Mouse (Mus musculus): Measurements from ENCODE around the gene Cyp3a13. TPM values are rescaled to one million over a fixed set of nuclear protein-coding genes. Genes with fewer than 3 reads are reported as not detected.
"Not testable (repeated sequence)": the region's sequence is repeated elsewhere in the genome, so short reads cannot be mapped to it uniquely, and the experiment has no call there.

Cyp3a13 gene
- not detected in 2 replicates for polyA plus RNA-seq (2012; ENCODE audit: insufficient read depth, insufficient read length, missing spikeins)

DNA sequence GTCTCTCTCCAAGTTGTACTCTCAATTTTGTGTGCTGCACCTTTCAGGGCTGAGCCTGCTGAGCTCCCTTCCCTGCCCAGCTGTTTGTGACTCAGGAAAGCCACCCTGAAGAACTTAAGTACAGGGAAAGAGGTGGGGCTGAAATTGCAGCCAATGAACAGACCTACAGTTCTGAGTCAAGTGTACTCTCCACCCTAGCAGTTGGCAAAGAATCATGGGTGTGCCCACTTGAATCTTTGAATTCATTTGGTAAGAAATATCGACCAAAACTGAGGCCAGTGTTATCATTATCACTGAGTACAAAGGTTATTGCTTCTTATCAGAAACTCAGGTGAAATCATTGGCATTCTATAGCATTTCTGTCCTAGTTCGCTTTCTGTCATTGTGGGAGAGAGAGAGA, at the start of gene Cyp3a13:
Cyp3a13 (minus strand) TSS at position 88 of the 400 bp plus-strand sequence.
- TF ChIP-seq POLR2A (IDR thresholded peaks at IDR 0.05; ENCODE audit: borderline replicate concordance, low read depth, low read length): no peak
- TF ChIP-seq CTCF (IDR thresholded peaks at IDR 0.05; ENCODE audit: low read depth, low read length): no peak
- Histone ChIP-seq H3K4me1 (ENCODE audit: control insufficient read depth, insufficient read depth, low read length) (no peaks in the 10 kb centered on the region), H3K27ac (ENCODE audit: insufficient read depth, low read depth, low read length) (no peak within 1 kb of the TSS), H3K4me3 (ENCODE audit: insufficient read depth, low read length) (no peak within 1 kb of the TSS)

DNA sequence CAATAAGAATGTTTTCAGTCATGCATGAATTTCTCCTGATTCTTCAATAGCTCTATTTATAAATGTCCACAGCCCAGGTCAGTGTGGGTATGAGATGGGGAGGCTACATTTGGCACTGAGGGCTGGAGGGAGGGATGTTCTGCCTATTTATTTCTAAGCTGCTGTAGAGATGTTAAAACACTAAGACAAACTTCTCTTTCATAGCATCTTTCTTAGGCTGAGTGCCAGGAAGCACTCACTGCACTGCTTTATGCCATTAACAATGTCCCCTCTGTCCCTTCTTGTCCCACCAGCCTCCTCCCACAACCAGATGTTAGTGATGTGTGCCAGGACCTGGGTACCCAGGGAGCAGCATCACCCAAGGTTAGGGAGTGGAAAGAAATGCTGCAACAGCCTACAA, 45.1 kb upstream of the Cyp3a13 start:
- no peak for TF ChIP-seq CTCF (IDR thresholded peaks at IDR 0.05; ENCODE audit: low read depth, low read length)

DNA sequence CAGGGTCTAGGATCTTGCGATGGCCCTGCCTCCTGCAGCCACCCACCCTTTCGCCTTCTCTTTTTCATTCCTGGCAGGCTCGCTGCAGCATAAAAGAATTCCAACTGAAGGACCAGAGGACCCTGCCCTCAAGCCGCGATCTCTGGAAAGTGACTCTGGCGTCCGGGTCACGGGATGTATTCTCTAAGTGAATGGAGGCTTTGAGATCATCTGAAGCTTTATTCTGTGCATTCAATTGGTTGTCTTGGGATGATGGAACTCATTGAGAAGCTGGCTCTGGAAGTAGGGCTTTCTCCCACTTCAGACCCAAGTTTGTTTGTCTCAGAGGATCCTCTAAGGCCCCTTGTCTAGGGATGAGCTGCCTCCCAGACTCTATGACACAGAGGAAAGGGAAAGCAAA, 41.5 kb upstream of the Cyp3a13 start, which contains the start of gene Gjc3:
Gjc3 (minus strand) TSS at position 154 of the 400 bp plus-strand sequence.
- Histone ChIP-seq H3K27ac (ENCODE audit: insufficient read depth, low read depth, low read length) (no peak within 1 kb of the TSS), H3K4me1 (ENCODE audit: control insufficient read depth, insufficient read depth, low read length) (no peaks in the 10 kb centered on the region), H3K4me3 (ENCODE audit: insufficient read depth, low read length) (no peak within 1 kb of the TSS)
- no peak for TF ChIP-seq CTCF (IDR thresholded peaks at IDR 0.05; ENCODE audit: low read depth, low read length)
- TF ChIP-seq POLR2A (IDR thresholded peaks at IDR 0.05; ENCODE audit: borderline replicate concordance, low read depth, low read length): no peak

More for the DNA sequence above, 45.1 kb upstream of the Cyp3a13 start:
- no peak overlapping the region for H3K4me3 ChIP-seq (ENCODE audit: insufficient read depth, low read length)
- no peak overlapping the region for H3K27ac ChIP-seq (ENCODE audit: insufficient read depth, low read depth, low read length)
- no peaks in the 10 kb centered on the region for H3K4me1 ChIP-seq (ENCODE audit: control insufficient read depth, insufficient read depth, low read length)

DNA sequence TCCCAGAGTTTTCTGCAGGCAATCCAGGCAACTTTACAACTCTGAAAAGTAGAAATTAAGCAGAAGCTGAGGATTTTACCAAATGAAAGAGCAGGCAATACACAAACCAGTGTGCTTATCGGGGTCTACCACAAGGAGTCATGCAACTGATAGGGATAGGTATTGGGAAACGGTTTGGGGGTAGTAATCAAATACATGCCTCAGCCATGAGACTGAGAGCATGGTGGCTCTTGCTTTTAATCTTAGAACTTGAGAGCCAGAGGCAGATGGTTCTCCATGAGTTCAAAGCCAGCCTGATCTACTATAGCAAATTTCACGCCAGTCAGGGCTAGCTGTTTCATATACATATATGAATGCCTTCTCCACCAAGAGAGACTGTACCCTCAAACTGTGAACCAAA, 35.0 kb upstream of the Cyp3a13 start:
- TF ChIP-seq CTCF (IDR thresholded peaks at IDR 0.05; ENCODE audit: low read depth, low read length): no peak
- TF ChIP-seq POLR2A (IDR thresholded peaks at IDR 0.05; ENCODE audit: borderline replicate concordance, low read depth, low read length): no peak
- Histone ChIP-seq H3K4me1 (ENCODE audit: control insufficient read depth, insufficient read depth, low read length) (no peaks in the 10 kb centered on the region), H3K27ac (ENCODE audit: insufficient read depth, low read depth, low read length) (no peak overlapping the region), H3K4me3 (ENCODE audit: insufficient read depth, low read length) (no peak overlapping the region)

DNA sequence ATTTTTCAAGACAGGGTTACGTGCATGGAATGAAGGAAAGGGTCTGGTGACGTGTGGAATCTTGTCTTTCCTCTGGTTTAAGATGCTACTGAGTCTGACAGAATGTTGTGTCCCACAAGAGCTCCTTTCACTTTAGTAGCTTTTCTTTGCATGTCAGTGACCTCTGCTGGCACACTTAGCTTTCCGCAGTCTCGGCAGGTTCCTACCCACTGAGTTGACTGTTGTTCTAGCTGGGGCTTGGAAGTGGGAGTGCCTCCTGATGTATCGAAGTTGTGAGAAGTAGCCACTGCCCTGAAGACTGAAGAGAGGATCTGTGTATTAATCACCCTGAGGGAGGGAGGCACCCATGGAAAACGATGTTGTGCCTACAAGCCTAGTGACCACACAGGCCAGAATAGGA, 29.8 kb upstream of the Cyp3a13 start:
- H3K4me1 ChIP-seq (ENCODE audit: control insufficient read depth, insufficient read depth, low read length): no peaks in the 10 kb centered on the region
- H3K27ac ChIP-seq (ENCODE audit: insufficient read depth, low read depth, low read length): no peak overlapping the region
- no peak overlapping the region for H3K4me3 ChIP-seq (ENCODE audit: insufficient read depth, low read length)
- TF ChIP-seq CTCF (IDR thresholded peaks at IDR 0.05; ENCODE audit: low read depth, low read length): no peak; the same call in 1 of the 2 replicates
- TF ChIP-seq POLR2A (IDR thresholded peaks at IDR 0.05; ENCODE audit: borderline replicate concordance, low read depth, low read length): no peak

DNA sequence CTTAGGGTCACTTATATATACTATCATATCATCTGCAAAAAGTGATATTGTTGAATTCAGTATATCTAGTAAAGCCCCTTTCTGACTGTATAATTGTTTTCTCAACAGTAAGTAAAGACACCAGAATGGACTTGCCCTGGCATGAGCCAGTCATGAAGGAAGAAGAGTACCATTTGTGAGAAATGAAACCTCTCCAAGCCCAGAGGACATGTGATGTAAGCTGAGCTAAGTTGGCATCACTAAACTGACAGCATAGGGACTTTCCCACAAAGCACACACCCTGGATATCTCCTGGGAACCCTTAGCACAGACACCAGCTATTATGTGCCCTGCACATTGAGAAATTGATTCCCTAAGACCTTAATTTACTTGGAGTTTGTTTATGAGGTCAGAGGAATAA, 25.9 kb upstream of the Cyp3a13 start:
- Histone ChIP-seq H3K4me3 (ENCODE audit: insufficient read depth, low read length) (no peak overlapping the region), H3K4me1 (ENCODE audit: control insufficient read depth, insufficient read depth, low read length) (no peaks in the 10 kb centered on the region), H3K27ac (ENCODE audit: insufficient read depth, low read depth, low read length) (no peak overlapping the region)
- no peak for TF ChIP-seq CTCF (IDR thresholded peaks at IDR 0.05; ENCODE audit: low read depth, low read length)
- TF ChIP-seq POLR2A (IDR thresholded peaks at IDR 0.05; ENCODE audit: borderline replicate concordance, low read depth, low read length): no peak

GRCm38 (mm10) chr5:137943133-137943532, 21.7 kb upstream of the Cyp3a13 start:
- H3K4me3 ChIP-seq (ENCODE audit: insufficient read depth, low read length): no peak overlapping the region
- TF ChIP-seq POLR2A (IDR thresholded peaks at IDR 0.05; ENCODE audit: borderline replicate concordance, low read depth, low read length) (no peak), CTCF (IDR thresholded peaks at IDR 0.05; ENCODE audit: low read depth, low read length) (no peak)
- no peak overlapping the region for H3K27ac ChIP-seq (ENCODE audit: insufficient read depth, low read depth, low read length)
- H3K4me1 ChIP-seq (ENCODE audit: control insufficient read depth, insufficient read depth, low read length): no peaks in the 10 kb centered on the region

DNA sequence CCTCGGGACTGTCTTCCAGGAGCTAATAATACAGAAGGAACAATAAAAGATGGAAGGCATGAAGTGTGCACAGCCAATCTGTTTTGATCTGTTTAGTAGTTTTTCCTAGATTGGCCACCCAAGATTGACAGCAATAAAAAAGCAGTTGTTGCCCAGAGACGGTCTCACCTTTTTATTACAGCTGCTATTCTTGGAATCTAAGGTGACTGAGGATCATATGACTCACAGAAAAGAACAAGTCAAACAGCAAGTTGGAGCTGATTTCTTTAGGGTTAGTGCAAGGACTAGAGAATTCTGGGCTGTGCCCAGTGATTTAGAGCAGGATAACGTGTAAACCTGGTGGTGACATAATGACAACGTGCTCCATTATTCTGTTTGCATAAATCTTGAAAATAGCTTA, 19.5 kb upstream of the Cyp3a13 start:
- no peak overlapping the region for H3K27ac ChIP-seq (ENCODE audit: insufficient read depth, low read depth, low read length)
- no peak overlapping the region for H3K4me3 ChIP-seq (ENCODE audit: insufficient read depth, low read length)
- TF ChIP-seq CTCF (IDR thresholded peaks at IDR 0.05; ENCODE audit: low read depth, low read length) (no peak), POLR2A (IDR thresholded peaks at IDR 0.05; ENCODE audit: borderline replicate concordance, low read depth, low read length) (no peak)
- H3K4me1 ChIP-seq (ENCODE audit: control insufficient read depth, insufficient read depth, low read length): no peaks in the 10 kb centered on the region

- no peak overlapping the region for H3K27ac ChIP-seq (ENCODE audit: insufficient read depth, low read depth, low read length)
- no peak overlapping the region for H3K4me3 ChIP-seq (ENCODE audit: insufficient read depth, low read length)
- TF ChIP-seq CTCF (IDR thresholded peaks at IDR 0.05; ENCODE audit: low read depth, low read length) (no peak), POLR2A (IDR thresholded peaks at IDR 0.05; ENCODE audit: borderline replicate concordance, low read depth, low read length) (no peak)
- H3K4me1 ChIP-seq (ENCODE audit: control insufficient read depth, insufficient read depth, low read length): no peaks in the 10 kb centered on the region
Measured at GRCm38 (mm10) chr5:137937238-137937637, 15.8 kb upstream of the Cyp3a13 start.

DNA sequence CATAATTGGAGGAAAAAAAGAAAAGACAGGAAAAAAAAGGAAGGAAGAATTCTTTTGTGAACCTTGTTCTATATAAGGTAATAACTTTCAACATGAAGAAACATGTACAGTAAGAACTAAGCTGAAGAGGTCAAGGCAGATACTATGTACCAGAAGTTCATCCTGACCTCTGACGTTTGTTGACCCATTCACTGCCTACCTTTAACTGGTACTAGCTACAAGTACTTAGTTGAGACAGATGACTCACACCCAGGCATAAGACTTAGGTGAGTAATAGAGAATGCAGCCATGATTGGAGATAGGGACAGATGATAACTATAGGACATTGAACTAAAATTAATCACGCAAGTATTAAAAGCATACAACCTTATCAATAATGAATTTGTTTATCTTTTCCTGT, 15.1 kb upstream of the Cyp3a13 start:
- H3K4me3 ChIP-seq (ENCODE audit: insufficient read depth, low read length): no peak overlapping the region
- H3K27ac ChIP-seq (ENCODE audit: insufficient read depth, low read depth, low read length): no peak overlapping the region
- H3K4me1 ChIP-seq (ENCODE audit: control insufficient read depth, insufficient read depth, low read length): no peaks in the 10 kb centered on the region
- TF ChIP-seq CTCF (IDR thresholded peaks at IDR 0.05; ENCODE audit: low read depth, low read length) (no peak), POLR2A (IDR thresholded peaks at IDR 0.05; ENCODE audit: borderline replicate concordance, low read depth, low read length) (no peak)

DNA sequence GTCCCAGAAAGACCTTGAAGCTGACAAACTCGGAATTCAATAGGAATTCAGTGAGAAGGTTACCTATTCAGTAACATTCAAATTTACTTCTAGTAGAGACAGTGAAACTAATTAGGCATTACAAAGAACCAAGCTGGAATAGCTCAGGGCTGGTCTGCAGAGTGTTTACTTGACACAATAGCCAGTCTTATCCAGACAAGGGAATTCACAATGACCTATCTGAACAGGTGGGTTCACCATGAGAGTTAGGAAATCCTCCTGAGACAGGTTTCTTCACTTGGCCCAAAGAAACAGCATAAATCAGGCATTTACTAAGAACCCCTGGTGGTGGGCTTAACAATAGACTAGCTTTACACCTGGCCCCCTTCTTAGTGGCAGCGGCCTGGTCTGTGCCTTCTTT, 12.5 kb upstream of the Cyp3a13 start:
- H3K4me3 ChIP-seq (ENCODE audit: insufficient read depth, low read length); H3K4me1 ChIP-seq (ENCODE audit: control insufficient read depth, insufficient read depth, low read length); H3K27ac ChIP-seq (ENCODE audit: insufficient read depth, low read depth, low read length): not testable (repeated sequence)
